ENCODE assay signal across 8 mouse cellular contexts in the genomic region with DNA sequence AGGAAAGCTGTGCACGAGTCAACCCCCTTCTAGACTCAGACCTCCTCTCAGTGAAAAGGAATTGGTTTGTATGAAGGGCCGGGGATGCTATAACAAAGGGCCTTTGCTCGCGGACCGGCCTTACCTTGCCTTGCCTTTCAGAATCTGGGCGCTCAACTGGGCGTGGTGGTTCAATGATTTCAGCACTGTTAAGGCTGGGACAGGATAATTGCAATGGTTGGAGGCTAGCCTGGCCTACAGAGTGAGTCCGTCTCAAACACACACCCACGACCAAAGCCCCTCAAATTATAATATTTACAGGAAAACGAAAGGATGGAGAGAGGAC. TPM values are rescaled to one million over a fixed set of nuclear protein-coding genes. Genes with fewer than 3 reads are reported as not detected.
DNase-seq lines count a peak whose midpoint lies in the region; ATAC-seq and TF ChIP-seq lines count a peak whose summit lies in the region.

A gene (minus strand): TSS at position 132 of the 325 bp plus-strand sequence.

- H3K27ac ChIP-seq in kidney, postnatal 0 days, result peak within 1 kb of the TSS; percentile 74
- H3K27ac ChIP-seq in embryonic facial prominence, embryonic 11.5 days (replicated peaks; ENCODE audit: low read depth, low read length), result no peak within 1 kb of the TSS
- H3K27ac ChIP-seq in hindbrain, embryonic 14.5 days, result peak within 1 kb of the TSS; percentile 83
- H3K27ac ChIP-seq in midbrain, embryonic 13.5 days, result peak within 1 kb of the TSS; percentile 67; the same call in 1 of the 2 replicates

- peak within 1 kb of the TSS; percentile 58 for H3K4me3 ChIP-seq in kidney, postnatal 0 days (replicated peaks; ENCODE audit: low read depth, low read length)
- peak within 1 kb of the TSS; percentile 39 for H3K4me3 ChIP-seq in embryonic facial prominence, embryonic 11.5 days (ENCODE audit: low read depth, low read length)
- H3K4me3 ChIP-seq in hindbrain, embryonic 14.5 days (replicated peaks; ENCODE audit: low read length), result peak within 1 kb of the TSS; percentile 57
- H3K4me3 ChIP-seq in midbrain, embryonic 13.5 days (replicated peaks), result peak within 1 kb of the TSS; percentile 61

- 20% methylated on average over 10 of the region's 10 CpGs for WGBS in kidney, postnatal 0 days
- 7% methylated on average over 10 of the region's 10 CpGs for WGBS in embryonic facial prominence, embryonic 11.5 days
- WGBS in hindbrain, embryonic 14.5 days, result 4% methylated on average over 10 of the region's 10 CpGs
- WGBS in midbrain, embryonic 13.5 days, result 5% methylated on average over 10 of the region's 10 CpGs

- peak within 1 kb of the TSS; percentile 58 for H3K9ac ChIP-seq in kidney, postnatal 0 days (ENCODE audit: low read depth, low read length)
- H3K9ac ChIP-seq in embryonic facial prominence, embryonic 11.5 days (replicated peaks; ENCODE audit: low read length), result peak within 1 kb of the TSS; percentile 52
- peak within 1 kb of the TSS; percentile 83 for H3K9ac ChIP-seq in hindbrain, embryonic 14.5 days
- peak within 1 kb of the TSS; percentile 77 for H3K9ac ChIP-seq in midbrain, embryonic 13.5 days (replicated peaks)

- peak within 1 kb of the TSS; percentile 93 for H3K4me2 ChIP-seq in kidney, postnatal 0 days (ENCODE audit: low read length)
- peak within 1 kb of the TSS; percentile 91 for H3K4me2 ChIP-seq in embryonic facial prominence, embryonic 11.5 days (ENCODE audit: low read depth, low read length)
- peak within 1 kb of the TSS; percentile 93 for H3K4me2 ChIP-seq in hindbrain, embryonic 14.5 days (replicated peaks)
- H3K4me2 ChIP-seq in midbrain, embryonic 13.5 days (replicated peaks), result peak within 1 kb of the TSS; percentile 94

- no peaks in the 10 kb centered on the region for H3K27me3 ChIP-seq in kidney, postnatal 0 days (ENCODE audit: insufficient read depth, low read length)
- peaks cover 8% of the 10 kb centered on the region for H3K27me3 ChIP-seq in embryonic facial prominence, embryonic 11.5 days (ENCODE audit: control insufficient read depth, insufficient read depth, low read length)
- H3K27me3 ChIP-seq in hindbrain, embryonic 14.5 days (ENCODE audit: control insufficient read depth, insufficient read depth, low read length), result peaks cover 8% of the 10 kb centered on the region; the same call in 1 of the 2 replicates
- H3K27me3 ChIP-seq in midbrain, embryonic 13.5 days, result peaks cover 23% of the 10 kb centered on the region

- no peaks in the 10 kb centered on the region for H3K9me3 ChIP-seq in kidney, postnatal 0 days (replicated peaks; ENCODE audit: low read length)
- H3K9me3 ChIP-seq in embryonic facial prominence, embryonic 11.5 days (replicated peaks; ENCODE audit: control insufficient read depth, low read length), result no peaks in the 10 kb centered on the region
- no peaks in the 10 kb centered on the region for H3K9me3 ChIP-seq in hindbrain, embryonic 14.5 days (ENCODE audit: control insufficient read depth, low read length)
- no peaks in the 10 kb centered on the region; the same call in 1 of the 2 replicates for H3K9me3 ChIP-seq in midbrain, embryonic 13.5 days

- ATAC-seq in kidney, postnatal 0 days (replicated peaks; ENCODE audit: low FRiP score, low read depth), result 0 out of 2 replicates have a peak, but pooled peaks have one; percentile 9
- no peak; the same call in 1 of the 2 replicates for ATAC-seq in embryonic facial prominence, embryonic 11.5 days (replicated peaks; ENCODE audit: insufficient number of reproducible peaks, low FRiP score, low TSS enrichment, low read depth)
- ATAC-seq in hindbrain, embryonic 14.5 days (ENCODE audit: low FRiP score), result no peak; the same call in 1 of the 2 replicates
- ATAC-seq in midbrain, embryonic 13.5 days, result no peak; the same call in 1 of the 2 replicates

- no peaks in the 10 kb centered on the region for H3K36me3 ChIP-seq in kidney, postnatal 0 days (ENCODE audit: insufficient read depth, low read length)
- H3K36me3 ChIP-seq in embryonic facial prominence, embryonic 11.5 days (replicated peaks; ENCODE audit: control insufficient read depth, insufficient read depth, low read depth, low read length), result no peaks in the 10 kb centered on the region
- H3K36me3 ChIP-seq in hindbrain, embryonic 14.5 days (replicated peaks; ENCODE audit: control insufficient read depth, insufficient read depth), result no peaks in the 10 kb centered on the region
- H3K36me3 ChIP-seq in midbrain, embryonic 13.5 days, result no peaks in the 10 kb centered on the region

- H3K4me1 ChIP-seq in kidney, postnatal 0 days (replicated peaks; ENCODE audit: insufficient read depth, low read length), result peaks cover under 1% of the 10 kb centered on the region; the same call in 1 of the 2 replicates
- 0 out of 2 replicates have a peak, but pooled peaks cover 2% of the 10 kb centered on the region for H3K4me1 ChIP-seq in embryonic facial prominence, embryonic 11.5 days (ENCODE audit: control insufficient read depth, insufficient read depth, low read length)
- H3K4me1 ChIP-seq in hindbrain, embryonic 14.5 days (replicated peaks; ENCODE audit: control insufficient read depth, insufficient read depth, low read length), result peaks cover 18% of the 10 kb centered on the region; the same call in 1 of the 2 replicates
- peaks cover 23% of the 10 kb centered on the region for H3K4me1 ChIP-seq in midbrain, embryonic 13.5 days (replicated peaks)

- no peak for TF ChIP-seq CTCF in kidney, postnatal 0 days (IDR thresholded peaks at IDR 0.05; ENCODE audit: low read depth)

- DNase-seq in kidney, postnatal 0 days (ENCODE audit: low spot score), result no peak
- no peak for DNase-seq in kidney, postnatal 25 days
- peak; percentile 30 for DNase-seq in embryonic facial prominence, embryonic 11.5 days (ENCODE audit: low spot score)
- no peak for DNase-seq in hindbrain, embryonic 14.5 days (ENCODE audit: low spot score)
- DNase-seq in adrenal gland, adult 8-10 months, result no peak
- DNase-seq in yolk sac, embryonic 10.5 days (ENCODE audit: low spot score), result no peak
- no peak for DNase-seq in cerebellum, postnatal 25 days

RNA-seq across cellular contexts. Expression of the gene that starts here (rescaled TPM):
- 74.1 and 84.5 TPM in 2 replicates for polyA plus RNA-seq in kidney, postnatal 0 days (2015; fragmentation: Nextera tagmentation; extraction: Ambion mirVana)
- polyA plus RNA-seq in embryonic facial prominence, embryonic 11.5 days (2014; fragmentation: Nextera tagmentation; extraction: Ambion mirVana), result 4.2 TPM in 2 replicates
- 9.2 and 11.7 TPM in 2 replicates for polyA plus RNA-seq in hindbrain, embryonic 14.5 days (2014; fragmentation: Nextera tagmentation; extraction: Ambion mirVana)
- polyA plus RNA-seq in midbrain, embryonic 13.5 days (2015; fragmentation: Nextera tagmentation; extraction: Ambion mirVana), result 3.4 and 5.3 TPM in 2 replicates
- 1 to 10 TPM in 1 of 4 experiments, under 1 TPM in 3; 0.61 to 1.8 (median 0.82) TPM for total RNA-seq in adrenal gland, adult 8-10 months (2022)
